Comparison of ENCODE assay signal across 10 mouse cellular contexts in the genomic region with DNA sequence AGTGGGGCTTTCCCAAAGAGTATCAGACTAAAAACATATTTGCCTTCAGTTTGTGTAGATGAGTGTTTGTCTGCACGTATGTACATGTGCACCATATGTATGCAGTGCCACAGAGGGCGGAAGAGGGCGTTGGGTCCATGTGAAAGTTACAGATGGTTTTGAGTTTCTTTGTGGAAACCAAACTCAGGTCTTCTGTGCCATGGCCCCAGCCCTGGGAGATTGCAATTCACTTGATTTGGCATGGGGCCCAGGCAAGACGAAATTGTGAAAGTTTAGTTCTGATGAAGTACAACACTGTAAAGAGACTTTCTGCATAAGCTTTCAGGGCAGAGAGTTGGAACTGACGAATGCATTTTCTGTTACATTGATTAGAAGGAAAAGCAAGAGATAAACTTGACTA.
DNase-seq lines count a peak whose midpoint lies in the region; ATAC-seq and TF ChIP-seq lines count a peak whose summit lies in the region.
"Had no signal": no experiment of that assay in that cellular context is flagged by ENCODE, and none has a peak within 500 bp of the region (broad histone marks: within the 10 kb centered on the region; RNA-seq: fewer than 3 reads in every experiment).

No protein-coding gene starts in this region.

- H3K4me1 ChIP-seq in forebrain, embryonic 14.5 days (ENCODE audit: control insufficient read depth, insufficient read depth, low read length), result peaks cover 7% of the 10 kb centered on the region; the same call in 1 of the 2 replicates
- no peaks in the 10 kb centered on the region for H3K4me1 ChIP-seq in forebrain, embryonic 10.5 days
- H3K4me1 ChIP-seq in lung, embryonic 14.5 days (ENCODE audit: insufficient read depth), result no peaks in the 10 kb centered on the region; the same call in 1 of the 2 replicates
- H3K4me1 ChIP-seq: heart, embryonic 15.5 days had no signal

- H3K4me2 ChIP-seq in forebrain, embryonic 14.5 days (ENCODE audit: low read length), result no peak overlapping the region
- no peak overlapping the region for H3K4me2 ChIP-seq in lung, embryonic 14.5 days
- H3K4me2 ChIP-seq: heart, embryonic 15.5 days had no signal

- intact Hi-C loops in heart, postnatal 14 days (cut with DNase I), result no loop called here

- 0 out of 2 replicates have a peak, but pooled peaks have one; percentile 29 for ATAC-seq in forebrain, embryonic 14.5 days
- ATAC-seq in lung, embryonic 14.5 days (ENCODE audit: insufficient read depth), result peak; percentile 71; the same call in 1 of the 2 replicates
- ATAC-seq in erythroid progenitor cell, adult 5-6 weeks (replicated peaks; ENCODE audit: low FRiP score, poor library complexity, severe bottlenecking), result no peak
- ATAC-seq in megakaryocyte, adult 5-6 weeks (ENCODE audit: poor library complexity, severe bottlenecking), result no peak

- DNase-seq in forebrain, embryonic 14.5 days (ENCODE audit: low spot score), result peak; percentile 27
- DNase-seq in forebrain, embryonic 10.5 days (ENCODE audit: extremely low spot score, low spot score), result no peak
- DNase-seq in lung, embryonic 14.5 days, result peak; percentile 61
- no peak for DNase-seq in lung, postnatal 25 days (ENCODE audit: low spot score)
- DNase-seq in heart, postnatal 14 days, result peak; percentile 25 to 31
- peak; percentile 18 to 27 for DNase-seq in lung, postnatal 4 days

- 60% methylated on average over 5 of the region's 5 CpGs for WGBS in forebrain, embryonic 14.5 days
- 92% methylated on average over 5 of the region's 5 CpGs for WGBS in forebrain, embryonic 10.5 days
- WGBS in lung, embryonic 14.5 days, result 70% methylated on average over 5 of the region's 5 CpGs

- H3K27me3 ChIP-seq in forebrain, embryonic 14.5 days (replicated peaks; ENCODE audit: control insufficient read depth, insufficient read depth, low read length), result no peaks in the 10 kb centered on the region
- no peaks in the 10 kb centered on the region for H3K27me3 ChIP-seq in forebrain, embryonic 10.5 days (ENCODE audit: poor library complexity, severe bottlenecking)
- no peaks in the 10 kb centered on the region for H3K27me3 ChIP-seq in lung, embryonic 14.5 days (ENCODE audit: insufficient read depth, low read length)
- H3K27me3 ChIP-seq: heart, embryonic 15.5 days had no signal

- H3K27ac ChIP-seq in forebrain, embryonic 14.5 days (ENCODE audit: low read depth, low read length), result no peak overlapping the region
- no peak overlapping the region for H3K27ac ChIP-seq in forebrain, embryonic 10.5 days
- H3K27ac ChIP-seq in lung, embryonic 14.5 days (ENCODE audit: low read depth), result no peak overlapping the region; the same call in 1 of the 2 replicates
- H3K27ac ChIP-seq: heart, embryonic 15.5 days had no signal

- no peak overlapping the region for H3K9ac ChIP-seq in forebrain, embryonic 14.5 days (ENCODE audit: low read length)
- no peak overlapping the region for H3K9ac ChIP-seq in lung, embryonic 14.5 days
- H3K9ac ChIP-seq: heart, embryonic 15.5 days had no signal

- no peaks in the 10 kb centered on the region for H3K36me3 ChIP-seq in forebrain, embryonic 14.5 days (ENCODE audit: control insufficient read depth, insufficient read depth, low read length)
- H3K36me3 ChIP-seq in forebrain, embryonic 10.5 days (replicated peaks), result no peaks in the 10 kb centered on the region
- H3K36me3 ChIP-seq in lung, embryonic 14.5 days (ENCODE audit: insufficient read depth), result no peaks in the 10 kb centered on the region
- H3K36me3 ChIP-seq: heart, embryonic 15.5 days had no signal

- H3K4me3 ChIP-seq in forebrain, embryonic 14.5 days (ENCODE audit: low read depth, low read length), result no peak overlapping the region
- H3K4me3 ChIP-seq in forebrain, embryonic 10.5 days, result no peak overlapping the region
- no peak overlapping the region for H3K4me3 ChIP-seq in lung, embryonic 14.5 days (ENCODE audit: low read depth, low read length)
- H3K4me3 ChIP-seq: heart, embryonic 15.5 days; myocyte had no signal

- TF ChIP-seq CTCF in lung, embryonic 14.5 days (IDR thresholded peaks at IDR 0.05; ENCODE audit: low read depth), result no peak

- no peaks in the 10 kb centered on the region for H3K9me3 ChIP-seq in forebrain, embryonic 14.5 days (replicated peaks; ENCODE audit: control insufficient read depth, low read length)
- H3K9me3 ChIP-seq in forebrain, embryonic 10.5 days, result no peaks in the 10 kb centered on the region
- no peaks in the 10 kb centered on the region for H3K9me3 ChIP-seq in lung, embryonic 14.5 days (ENCODE audit: low read depth, low read length)
- H3K9me3 ChIP-seq: heart, embryonic 15.5 days had no signal

Comparison
In these comparisons a context has a peak if more than half of its experiments do, and no peak if none do; other contexts are left out.
1. DNase-seq: peak in forebrain, embryonic 14.5 days (single experiment), lung, embryonic 14.5 days (single experiment), heart, postnatal 14 days (2 of 2) and lung, postnatal 4 days (2 of 2); none in forebrain, embryonic 10.5 days (single experiment) and lung, postnatal 25 days (single experiment).
2. ATAC-seq: peak in forebrain, embryonic 14.5 days (single experiment) and lung, embryonic 14.5 days (single experiment); none in erythroid progenitor cell, adult 5-6 weeks (single experiment) and megakaryocyte, adult 5-6 weeks (single experiment).